Mouse (Mus musculus) stomach, postnatal 0 days (tissue): Measurements from ENCODE around the gene A1cf.

Source experiments
- CTCF ChIP-seq: IDR thresholded peaks from 2 replicates; pipeline ENCODE4 v1.5.1; 2016; ENCODE audit warnings: antibody characterized with exemption, low read depth, mild to moderate bottlenecking, moderate library complexity
- EP300 ChIP-seq: optimal IDR thresholded peaks from 2 replicates; pipeline ENCODE3; 2016; ENCODE audit warnings: antibody characterized with exemption

DNA sequence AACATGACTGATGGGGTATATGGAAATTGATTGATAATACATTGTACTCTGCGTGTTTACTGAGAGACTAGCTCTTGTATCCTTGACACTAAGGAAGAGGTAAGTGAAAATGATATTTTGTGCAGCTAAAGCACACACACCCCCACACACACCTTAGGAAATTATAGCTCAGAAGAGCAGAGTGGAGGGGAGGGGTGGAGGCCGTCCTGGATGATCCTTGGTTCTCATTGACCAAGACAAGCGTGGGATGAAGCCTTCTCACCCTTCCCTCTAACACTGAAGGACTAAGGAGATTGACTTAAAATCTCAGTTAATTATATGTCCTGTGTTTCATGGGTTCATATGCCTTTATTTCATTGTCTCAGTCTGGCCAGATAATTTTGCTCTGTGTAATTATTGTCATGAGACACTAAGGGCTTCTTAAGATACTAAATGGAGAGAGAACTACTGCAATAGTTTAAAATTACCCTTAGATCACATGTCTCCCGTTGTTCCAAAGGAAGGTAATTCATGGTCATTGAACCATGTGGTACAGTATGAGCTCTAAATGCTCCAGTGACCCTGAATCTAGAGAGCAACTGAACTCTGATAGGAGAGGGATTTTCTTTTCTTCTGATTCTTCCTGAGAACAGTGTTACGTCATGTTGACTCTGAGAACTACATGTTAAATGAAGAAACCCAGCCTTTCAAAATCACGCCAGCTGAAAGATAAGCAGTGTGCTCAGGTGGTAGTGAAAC lies 55.2 kb downstream of the A1cf start:
- TF ChIP-seq CTCF, result no peak
- no peak for TF ChIP-seq EP300
